Mouse (Mus musculus) mouse trophoblast stem cell (cell line): ENCODE measurements around the gene Ifit2.
"Not testable (repeated sequence)": the region's sequence is repeated elsewhere in the genome, so short reads cannot be mapped to it uniquely, and the experiment has no call there.

Experiments used
- in situ Hi-C, 2 experiments: fragments of 300-500 bp; cut with MseI, MboI; formaldehyde crosslinking; loops; 2 replicates in 1 of 2; 3 replicates in 1 of 2; pipeline ENCODE4 v1.15.1; 2025

Ifit2 gene

DNA sequence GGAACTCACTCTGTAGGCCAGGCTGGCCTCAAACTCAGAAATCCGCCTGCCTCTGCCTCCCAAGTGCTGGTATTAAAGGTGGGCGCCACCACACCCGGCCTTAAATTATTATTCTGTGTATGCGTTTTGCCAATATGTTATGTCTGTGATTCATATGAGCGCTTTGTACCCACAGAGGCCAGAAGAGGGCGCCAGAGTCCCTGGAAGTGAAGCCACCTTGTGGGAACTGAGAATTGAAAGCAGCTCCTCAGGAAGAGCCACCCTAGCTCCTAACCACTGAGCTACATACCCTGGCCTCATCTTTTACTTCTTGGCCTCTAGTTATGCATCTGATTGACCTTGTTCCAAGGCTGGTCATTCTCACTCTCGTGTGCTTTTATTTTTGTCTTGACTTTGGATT, 2.5 kb upstream of the Ifit2 start:
- in situ Hi-C loops: loop anchor here (5.0 kb wide), 1 partner anchor 89 kb away; no protein-coding TSS in a partner anchor

DNA sequence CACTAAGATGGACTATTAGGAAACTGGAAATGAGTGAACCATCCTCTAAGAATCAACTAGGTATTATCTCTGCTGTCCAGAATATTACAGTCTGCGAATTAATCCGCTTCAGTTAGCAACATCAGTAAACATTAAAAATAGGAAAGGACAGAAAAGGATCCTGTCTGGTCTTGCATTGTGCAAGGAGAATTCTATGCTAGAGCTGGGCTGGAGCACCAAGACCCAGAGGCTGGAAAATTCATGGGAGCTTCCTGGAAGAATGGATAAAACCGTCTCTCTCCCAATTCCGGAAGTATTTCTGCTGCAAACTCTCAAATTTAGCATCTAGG, 325 bp upstream of the Ifit2 start:
- in situ Hi-C loops: no loop called here

DNA sequence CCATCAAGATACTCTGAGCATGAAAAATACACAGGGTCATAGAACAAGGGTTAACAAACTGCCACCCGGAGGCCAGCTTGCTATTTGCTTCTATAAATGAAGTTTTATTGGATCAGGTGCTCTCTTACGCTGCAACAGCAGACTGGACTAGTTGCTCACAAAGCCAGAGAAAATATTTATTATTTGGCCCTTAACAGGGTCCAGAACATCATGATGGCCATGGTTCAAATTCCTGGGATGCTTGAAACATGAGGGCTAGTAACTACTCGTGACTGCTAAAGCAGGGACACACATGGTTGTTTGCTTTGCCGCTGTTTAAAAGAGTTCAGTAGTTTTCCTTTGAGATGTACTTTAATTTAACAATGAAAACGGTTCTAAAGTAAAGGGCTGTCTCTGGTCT, 1.5 kb downstream of the Ifit2 start:
- in situ Hi-C loops: no loop called here

DNA sequence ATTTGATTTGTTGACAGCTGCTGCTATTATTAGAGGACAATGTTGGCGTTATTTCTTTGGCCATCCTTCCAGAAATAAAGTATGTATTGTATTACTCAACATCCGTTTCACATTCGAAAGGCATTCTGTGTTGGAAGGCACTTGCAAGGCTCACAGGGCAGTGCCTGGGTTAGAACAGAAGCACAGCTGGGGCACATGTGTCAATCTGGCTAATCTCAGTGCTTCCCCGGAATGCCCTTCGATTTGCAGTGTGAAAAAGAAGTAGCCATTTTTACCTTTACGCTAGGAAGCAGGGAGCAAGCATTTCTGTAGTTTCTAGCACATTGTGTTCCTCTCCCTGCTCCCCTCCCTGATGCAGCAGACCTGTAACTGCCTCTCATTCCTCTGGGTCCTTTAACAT, 2.5 kb downstream of the Ifit2 start:
- in situ Hi-C loops: no loop called here

DNA sequence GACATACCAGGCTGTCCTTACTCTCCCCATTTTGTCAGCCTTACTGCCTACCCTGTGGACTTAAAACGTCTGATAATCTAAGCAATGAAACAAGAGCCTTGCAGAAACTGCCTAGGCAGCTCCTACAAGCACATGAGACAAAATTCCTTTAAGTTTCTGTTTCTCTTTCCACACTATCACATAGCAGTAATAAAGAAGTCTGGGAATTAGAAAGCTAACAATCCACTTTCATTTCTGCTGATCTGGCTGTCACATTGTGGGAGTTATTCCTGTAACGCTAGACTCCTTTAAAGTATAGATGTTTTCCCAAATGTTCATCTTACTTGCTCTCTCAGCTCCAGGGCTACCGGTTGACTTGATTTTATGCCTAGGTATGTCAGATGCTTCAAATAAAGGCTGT, 3.0 kb downstream of the Ifit2 start:
- in situ Hi-C loops: no loop called here

DNA sequence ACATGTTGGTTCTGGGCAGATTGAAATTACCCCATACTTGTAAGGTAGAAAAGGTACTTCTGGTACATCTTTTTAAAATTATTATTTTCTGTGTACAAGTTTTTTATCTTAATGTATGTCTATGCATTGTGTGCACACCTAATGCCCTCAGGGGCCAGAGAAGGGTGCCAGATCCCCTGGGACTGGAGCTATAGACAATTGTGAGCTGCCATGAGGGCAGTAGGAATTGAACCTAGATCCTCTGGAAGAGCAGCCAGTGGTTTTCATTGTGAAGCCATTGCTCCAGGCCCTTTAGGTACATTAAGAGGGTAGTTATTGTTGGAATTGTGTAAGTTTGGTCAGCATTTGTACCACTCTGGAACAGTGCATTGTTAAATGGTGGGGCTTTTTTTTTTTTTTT, 3.6 kb downstream of the Ifit2 start:
- in situ Hi-C loops: no loop called here

DNA sequence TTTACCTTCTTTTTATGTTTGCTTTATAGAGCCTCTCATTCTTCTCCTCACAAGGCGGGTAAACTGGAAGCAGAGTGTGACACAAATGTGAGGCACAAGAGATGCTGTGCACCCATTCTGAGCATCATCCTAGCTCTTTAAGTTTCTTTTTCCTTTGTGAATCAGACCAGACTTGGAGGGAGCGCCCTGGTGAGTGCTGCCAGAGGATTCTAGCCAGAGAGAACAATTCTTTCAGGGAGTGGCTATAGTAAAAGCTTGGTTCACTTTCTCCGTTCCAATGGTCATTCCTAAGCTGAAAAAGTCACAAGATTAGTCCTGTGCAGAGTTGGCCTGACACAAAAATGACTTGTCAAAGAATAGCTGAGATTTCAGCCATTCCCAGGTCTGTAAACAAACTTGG, 6.1 kb downstream of the Ifit2 start:
- in situ Hi-C loops: no loop called here

DNA sequence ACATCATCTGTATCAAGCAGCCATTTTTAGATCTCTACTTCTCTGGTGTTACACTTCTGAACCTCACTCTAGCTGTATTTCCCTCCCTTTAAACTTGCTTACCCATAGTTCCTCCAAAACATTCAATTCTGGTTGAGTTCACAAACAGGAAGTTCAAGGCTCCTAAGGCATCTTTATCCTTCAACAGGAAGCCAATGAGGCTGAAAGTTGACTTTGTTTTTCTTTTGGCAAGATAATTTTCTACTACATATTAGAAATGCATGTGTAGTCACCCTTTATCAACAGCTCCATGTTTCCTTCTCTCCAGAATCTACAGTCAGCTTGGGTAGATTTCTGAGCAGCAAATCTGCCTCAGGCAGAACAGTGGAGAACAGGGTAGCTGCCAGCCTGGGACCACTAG, 12.1 kb downstream of the Ifit2 start:
- in situ Hi-C loops: no loop called here

DNA sequence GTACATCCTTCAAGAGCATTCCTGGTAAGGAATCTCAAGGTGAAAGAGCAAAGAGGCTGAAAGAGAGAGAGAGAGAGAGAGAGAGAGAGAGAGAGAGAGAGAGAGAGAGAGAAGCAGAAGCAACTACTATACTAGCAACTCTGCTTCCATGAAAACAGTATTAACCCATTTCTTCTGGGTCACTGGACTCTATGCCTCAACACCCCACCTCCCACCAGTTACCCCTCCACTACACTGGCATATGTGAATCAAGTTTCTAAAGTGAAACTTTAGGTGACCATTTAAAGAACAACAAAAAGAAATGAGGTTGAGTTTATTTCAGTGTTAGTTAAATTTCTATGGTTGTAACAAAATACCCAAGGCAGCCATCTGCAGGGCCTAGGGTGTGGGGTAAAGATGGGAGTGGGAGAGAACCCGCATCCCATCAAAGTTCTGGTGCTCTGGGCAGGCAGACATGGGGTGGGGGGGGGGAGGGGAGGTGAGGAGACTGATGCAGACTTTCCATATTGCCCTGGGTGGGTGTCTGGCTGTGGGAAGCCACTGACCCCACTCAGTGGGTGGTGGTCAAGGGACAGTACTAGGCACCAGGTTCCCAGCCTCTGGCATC, 15.8 kb downstream of the Ifit2 start:
- in situ Hi-C loops: no loop called here

DNA sequence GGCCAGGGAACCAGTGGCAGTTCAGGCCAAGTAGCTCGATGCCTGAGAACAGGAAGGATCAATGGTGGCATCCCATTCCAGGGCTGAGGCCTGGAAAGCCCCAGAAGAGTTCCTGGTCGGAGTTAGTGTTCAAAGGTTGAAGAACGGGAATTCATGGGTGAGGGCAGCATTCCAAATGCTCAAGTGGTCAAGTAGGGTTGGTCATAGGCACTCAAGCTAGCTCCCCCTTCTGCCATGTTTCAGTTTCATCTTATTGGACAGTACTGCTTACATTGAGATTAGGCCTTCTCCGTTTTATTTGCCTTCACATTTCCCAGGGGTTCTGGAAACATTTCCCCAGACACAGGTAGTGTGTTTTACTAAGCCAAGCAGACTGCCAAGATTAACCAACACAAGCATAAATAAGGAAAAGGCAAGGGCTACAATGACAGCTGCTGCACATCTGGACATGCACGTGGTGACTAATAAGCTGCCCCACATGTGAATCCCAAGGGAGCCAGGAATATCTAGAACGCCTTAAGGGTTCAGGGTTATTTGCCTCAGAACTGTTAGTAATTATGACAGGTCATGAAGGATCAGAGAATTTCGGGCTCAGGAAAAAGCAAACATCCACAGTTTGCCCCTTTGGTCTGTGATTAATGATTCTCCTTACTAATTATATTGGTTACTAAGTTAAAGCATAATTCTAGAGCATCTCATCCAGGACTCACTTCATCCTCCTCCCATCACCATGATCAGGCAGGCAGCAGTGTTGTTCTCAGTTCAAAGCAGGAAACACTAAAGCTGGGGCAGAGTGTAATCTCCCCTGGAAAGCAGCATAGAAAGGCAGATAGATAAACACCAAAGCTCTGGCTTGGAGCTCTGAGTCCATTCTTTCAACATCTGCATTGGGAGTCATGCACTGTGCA, 18.7 kb downstream of the Ifit2 start:
- in situ Hi-C loops: no loop called here

DNA sequence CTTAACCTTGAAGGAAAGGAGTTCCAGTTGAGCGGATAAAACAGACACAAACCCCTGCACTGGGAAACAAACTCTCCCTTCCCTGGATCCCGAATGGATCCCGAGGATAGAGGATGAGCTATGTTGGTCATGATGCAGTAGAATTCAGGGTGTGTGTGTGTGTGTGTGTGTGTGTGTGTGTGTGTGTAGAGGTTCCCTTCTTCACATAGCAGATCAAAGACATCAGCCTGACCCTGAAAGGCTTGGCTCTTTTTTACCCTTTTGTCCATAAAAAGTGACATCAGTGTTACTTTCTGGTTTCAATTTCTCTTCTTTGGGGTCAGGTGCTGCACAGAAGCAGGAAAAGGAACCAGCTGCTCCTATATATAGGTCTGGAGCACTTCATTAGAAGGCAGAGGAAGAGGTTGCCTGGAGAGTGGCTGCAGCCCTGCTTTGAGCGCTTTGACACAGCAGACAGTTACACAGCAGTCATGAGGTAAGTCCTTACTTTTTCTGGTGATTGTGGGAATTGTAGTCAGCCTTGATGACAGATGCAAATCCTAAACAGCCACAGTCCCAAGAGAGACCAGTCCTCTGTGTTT, 19.5 kb downstream of the Ifit2 start:
- in situ Hi-C loops: no loop called here

DNA sequence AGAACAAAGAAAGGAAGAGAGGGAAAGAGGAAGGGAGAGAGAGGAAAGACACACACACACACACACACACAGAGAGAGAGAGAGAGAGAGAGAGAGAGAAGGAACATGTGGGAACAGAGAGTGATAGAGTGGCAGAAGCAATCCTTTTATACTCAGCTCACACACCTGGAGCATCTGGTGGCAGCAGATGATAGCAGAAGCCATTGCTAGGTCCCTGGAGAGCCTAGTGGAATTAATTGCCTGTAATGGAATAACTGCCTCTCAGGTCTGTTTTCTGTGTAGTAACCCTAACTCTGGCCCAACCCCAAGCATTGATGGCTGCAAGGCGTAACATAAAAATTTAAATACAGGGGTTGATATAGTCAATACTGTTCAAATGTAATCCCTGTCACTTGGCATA, 20.6 kb downstream of the Ifit2 start:
- in situ Hi-C loops: no loop called here

DNA sequence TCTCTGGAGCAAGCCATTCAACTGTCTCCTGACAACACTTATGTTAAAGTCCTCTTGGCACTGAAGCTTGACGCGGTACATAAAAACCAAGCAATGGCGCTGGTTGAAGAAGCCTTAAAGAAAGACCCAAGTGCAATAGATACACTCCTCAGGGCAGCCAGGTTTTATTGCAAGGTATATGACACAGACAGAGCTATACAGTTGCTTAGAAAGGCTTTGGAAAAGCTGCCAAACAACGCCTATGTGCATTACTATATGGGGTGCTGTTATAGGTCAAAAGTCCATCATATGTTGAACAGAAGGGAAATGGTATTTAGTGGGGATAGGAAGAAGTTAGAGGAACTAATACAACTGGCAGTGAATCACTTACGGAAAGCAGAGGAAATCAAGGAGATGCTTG, 23.2 kb downstream of the Ifit2 start:
- in situ Hi-C loops: no loop called here

DNA sequence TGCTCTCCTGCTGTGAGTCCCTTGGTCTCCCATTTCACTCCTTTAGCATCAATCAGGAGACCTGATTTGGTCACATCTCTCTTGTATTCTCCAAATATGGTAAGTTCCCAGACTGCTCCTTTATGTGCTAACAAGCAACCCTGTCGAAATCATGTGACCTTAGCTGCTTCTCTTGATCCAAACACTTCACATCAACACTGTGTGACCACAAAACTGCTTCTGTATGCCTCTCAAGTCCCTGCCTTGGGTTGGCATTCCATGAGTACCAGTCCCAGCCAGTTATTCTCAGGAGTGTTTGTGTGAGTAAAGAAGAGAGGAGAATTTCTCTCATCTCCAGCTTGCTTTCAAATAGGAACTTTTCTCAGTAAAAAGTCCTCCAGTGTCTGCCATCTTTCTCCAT, 26.6 kb downstream of the Ifit2 start:
- in situ Hi-C loops: no loop called here

DNA sequence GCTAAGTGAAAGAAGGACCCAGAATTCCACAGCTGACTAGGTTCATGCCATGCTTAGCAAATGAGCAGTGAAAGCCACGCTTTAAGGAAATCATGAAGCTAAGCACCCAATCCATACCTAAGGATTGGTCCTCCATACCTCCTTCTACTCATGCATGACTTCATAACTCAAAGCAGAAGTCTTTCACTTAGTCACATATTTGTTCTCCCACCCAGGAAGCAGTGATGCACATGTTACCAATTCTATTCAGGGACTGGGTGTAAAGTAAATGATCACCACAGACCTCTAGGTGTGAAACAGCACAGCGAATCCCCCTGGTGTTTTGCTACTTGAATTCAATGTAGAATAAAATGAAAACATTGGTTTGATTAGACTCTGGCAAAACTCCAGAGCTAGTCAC, 32.2 kb downstream of the Ifit2 start:
- in situ Hi-C loops: not testable (repeated sequence)

DNA sequence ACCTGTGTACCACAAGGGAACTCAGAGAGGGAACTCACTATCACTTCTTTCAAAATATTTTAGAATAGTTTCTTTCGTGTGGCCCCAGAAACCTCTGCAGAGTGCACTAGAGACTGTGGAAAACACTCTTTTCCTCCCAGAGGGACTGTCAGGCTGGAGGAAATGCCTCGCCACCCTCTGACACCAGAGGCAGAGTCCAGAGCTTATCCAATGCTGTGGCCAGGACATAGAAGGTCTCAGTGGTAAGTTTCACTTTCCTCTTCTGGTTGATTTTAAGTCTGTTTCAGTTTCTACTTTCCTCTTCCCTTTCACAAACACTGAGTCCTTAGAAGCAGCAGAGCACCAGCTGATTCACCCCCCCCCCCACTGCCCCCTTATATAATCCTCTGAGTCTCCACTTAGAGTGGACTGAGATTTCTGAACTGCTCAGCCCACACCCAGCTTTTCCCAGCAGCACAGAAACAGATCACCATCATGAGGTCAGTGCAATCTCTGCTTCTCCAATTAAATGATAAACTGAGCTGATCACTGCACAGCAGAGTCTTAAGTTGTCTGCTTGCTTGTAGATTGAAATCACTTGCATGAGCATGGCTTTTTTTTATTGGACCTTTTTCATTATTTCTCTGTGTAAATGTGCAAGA, 32.8 kb downstream of the Ifit2 start, which contains the start of gene Ifit3:
TSS of gene Ifit3 (plus strand) at position 406 of the 641 bp plus-strand sequence.
- in situ Hi-C loops: not testable (repeated sequence)

DNA sequence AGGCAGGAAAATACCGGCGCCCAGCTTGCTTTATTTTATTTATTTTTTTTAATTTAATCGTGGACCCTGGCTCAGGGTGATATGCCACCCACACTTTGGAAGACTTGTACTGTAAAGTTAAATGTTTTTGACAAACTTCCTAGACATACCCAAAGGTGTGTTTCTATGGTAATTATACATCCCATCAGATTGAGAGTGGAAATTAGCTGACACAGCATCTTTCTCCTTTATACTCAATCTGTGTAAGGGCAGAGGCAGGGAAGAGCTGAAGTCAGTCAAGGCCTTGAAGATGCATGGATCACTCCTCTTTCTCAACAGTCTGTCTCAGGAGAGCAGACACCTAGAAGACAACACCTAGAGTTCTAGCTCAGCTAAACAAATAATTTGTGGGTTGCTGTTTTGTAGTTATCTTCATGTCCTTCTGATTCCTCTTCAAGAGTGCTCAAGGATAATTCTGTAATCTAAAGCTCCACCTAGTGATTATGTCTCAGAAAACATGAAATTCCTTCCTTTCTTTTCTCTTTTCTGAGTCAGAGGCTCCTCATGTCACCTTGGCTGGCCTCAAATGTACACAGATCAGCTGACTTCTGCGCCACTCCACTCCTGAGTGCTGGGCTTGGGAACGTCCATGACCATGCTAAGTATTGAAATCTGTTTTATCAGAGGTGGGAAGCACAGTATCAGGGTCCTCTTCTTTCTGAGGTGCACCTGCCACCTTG, 35.4 kb downstream of the Ifit2 start:
- in situ Hi-C loops: not testable (repeated sequence)

DNA sequence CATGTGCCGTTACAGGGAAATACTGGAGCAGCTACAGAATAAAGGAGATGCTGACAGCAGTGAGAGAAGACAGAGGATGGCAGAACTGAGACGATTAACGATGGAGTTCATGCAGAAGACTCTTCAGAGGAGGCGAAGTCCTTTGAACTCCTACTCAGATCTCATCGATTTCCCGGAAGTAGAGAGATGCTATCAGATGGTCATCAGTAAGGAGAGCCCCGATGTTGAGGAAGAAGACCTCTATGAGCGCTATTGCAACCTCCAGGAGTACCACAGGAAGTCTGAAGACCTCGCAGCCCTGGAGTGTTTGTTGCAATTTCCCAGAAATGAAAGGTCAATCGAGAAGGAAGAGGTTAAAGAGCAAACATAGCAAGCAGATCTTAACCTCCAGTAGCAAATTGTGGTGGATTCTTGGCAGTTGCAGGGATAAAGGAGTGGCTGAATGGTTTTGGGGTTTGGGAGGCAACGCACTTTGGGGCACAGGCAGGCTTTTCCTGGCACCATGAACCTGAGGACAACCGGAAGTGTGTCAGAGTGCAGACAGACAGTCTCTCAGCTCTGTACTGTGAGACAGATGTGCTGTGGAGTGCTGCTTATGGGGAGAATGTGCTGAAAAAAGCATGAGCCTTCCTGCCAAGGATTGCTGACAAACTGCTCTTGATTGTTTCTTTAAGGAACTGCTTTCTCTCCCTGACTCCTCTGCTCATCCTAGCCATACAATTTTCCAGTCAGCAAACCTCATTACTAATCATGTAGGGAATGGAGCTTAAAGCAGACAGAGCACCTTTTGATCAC, 37.6 kb downstream of the Ifit2 start:
- in situ Hi-C loops: not testable (repeated sequence)

DNA sequence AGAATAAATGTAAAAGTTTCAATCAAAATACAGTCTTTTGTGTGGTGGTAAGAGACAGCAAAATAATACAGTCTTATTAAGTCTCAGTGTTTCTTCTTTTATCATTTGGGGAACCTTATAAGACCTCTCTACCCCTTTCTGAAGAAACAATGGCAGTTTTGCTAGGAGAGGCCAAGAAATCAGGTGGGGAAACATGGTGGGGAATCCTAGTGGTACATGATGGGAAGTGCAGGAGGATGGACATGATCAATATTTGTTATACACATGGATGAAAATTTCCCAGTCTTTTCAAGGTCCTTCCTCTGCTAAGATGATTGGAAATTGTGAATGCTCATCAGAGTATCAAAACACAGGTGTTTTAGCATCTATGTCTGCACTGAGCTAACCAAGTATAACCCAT, 38.5 kb downstream of the Ifit2 start:
- in situ Hi-C loops: no loop called here

DNA sequence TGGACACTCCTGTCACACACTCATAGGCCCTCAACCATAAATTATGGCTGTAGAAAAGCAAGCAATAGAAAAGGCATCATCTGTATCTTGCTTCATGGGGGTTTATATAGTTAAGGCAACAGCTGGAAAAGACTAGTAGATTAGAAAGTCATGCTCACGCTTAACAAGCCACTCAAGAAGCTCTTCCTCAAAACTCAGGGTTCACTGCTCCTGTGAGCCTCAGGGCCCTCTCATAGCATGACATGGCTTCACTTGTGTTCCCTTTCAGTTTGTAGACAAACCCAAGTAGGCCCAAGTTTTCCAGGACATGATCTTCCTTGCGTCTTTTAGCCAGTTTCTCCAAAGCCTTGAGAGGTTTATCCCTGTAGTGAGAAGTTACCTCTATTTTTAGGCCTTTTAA, 43.0 kb downstream of the Ifit2 start:
- in situ Hi-C loops: no loop called here

DNA sequence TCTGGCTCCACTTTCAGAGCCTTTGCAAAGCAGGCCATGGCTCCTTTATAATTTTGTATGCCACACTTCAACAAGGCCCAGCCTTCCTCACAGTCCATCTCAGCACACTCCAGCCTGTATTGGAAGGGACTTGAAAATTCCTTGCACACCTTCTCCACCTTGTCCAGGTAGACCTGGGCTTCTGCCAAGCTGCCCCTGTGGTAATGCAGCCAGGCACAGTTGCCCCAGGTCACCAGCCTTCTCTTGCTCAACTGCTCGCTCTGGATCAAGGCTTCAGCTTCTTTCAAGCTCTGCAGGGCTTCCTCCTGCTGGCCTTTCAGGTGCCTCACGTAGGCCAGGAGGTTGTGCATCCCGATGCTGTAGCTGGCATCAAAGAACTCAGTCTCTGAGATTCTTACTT, 44.0 kb downstream of the Ifit2 start:
- in situ Hi-C loops: not testable (repeated sequence)
